Mouse (Mus musculus) lung, adult 2 months (tissue): Measurements from ENCODE around the gene Robo3. TPM values are rescaled to one million over a fixed set of nuclear protein-coding genes. Genes with fewer than 3 reads are reported as not detected.

Source experiments
- DNase-seq: peaks from one replicate; pipeline ENCODE4 v3.0.0; 2022
- H3K4me1 ChIP-seq: fragments of 200-500 bp; 2 replicates; pipeline ENCODE4 v1.6.1; 2011; ENCODE audit warnings: low read length; ENCODE audit not compliant: control insufficient read depth, insufficient read depth
- H3K4me3 ChIP-seq: fragments of 200-500 bp; replicated peaks from 2 replicates; pipeline ENCODE3; 2011; ENCODE audit warnings: low read depth, mild to moderate bottlenecking, control low read depth, low read length; ENCODE audit errors: extremely low read depth
- CTCF ChIP-seq: fragments of 200-500 bp; IDR thresholded peaks from 2 replicates; pipeline ENCODE4 v1.5.1; 2011; ENCODE audit warnings: mild to moderate bottlenecking, low read length, control low read depth; ENCODE audit not compliant: insufficient read depth
- POLR2A ChIP-seq: fragments of 200-500 bp; IDR thresholded peaks from 2 replicates; pipeline ENCODE4 v1.6.1; 2011; ENCODE audit warnings: low read depth, mild to moderate bottlenecking, control low read depth, low read length, borderline replicate concordance; ENCODE audit errors: extremely low read depth
- WGBS: fragments of 180-500 bp; shearing (Covaris S2); methylation state at CpG from one replicate; pipeline ENCODE4 v1.1.7; 2018; 5-methylcytosine and 5-hydroxymethylcytosine counted together
- polyA plus RNA-seq: library from polyadenylated mRNA; depleted of rRNA; stranded (reverse); fragments of >200 nt; gene quantifications from 2 replicates; pipeline ENCODE4 v1.2.3, GENCODE M21; 2012

Robo3 gene
- polyA plus RNA-seq, 1 experiment = 0.07 TPM

DNA sequence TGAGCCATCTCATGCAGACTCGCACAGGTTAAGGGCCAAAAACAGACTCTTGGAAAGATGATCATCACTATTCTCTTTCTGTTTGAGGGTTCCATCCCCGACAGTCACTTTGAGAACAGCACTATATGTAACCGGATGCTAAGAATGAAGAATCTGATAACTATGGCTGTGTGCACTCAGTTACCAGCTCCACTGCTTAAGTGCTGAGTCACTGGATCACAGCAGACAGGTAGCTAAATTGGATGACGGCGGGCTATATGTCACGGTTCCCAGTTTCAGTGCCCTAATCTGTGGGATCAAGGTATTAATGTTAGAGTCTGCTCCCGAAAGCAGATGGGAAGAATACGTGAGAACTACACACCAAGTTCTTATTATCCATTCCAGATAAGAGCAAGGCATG lies 22.8 kb upstream of the Robo3 start:
- Histone ChIP-seq H3K4me3 (no peak overlapping the region), H3K4me1 (peaks cover 3% of the 10 kb centered on the region)
- no peak for DNase-seq
- 9% methylated on average over 8 of the region's 8 CpGs for WGBS
- TF ChIP-seq POLR2A (no peak), CTCF (no peak)

DNA sequence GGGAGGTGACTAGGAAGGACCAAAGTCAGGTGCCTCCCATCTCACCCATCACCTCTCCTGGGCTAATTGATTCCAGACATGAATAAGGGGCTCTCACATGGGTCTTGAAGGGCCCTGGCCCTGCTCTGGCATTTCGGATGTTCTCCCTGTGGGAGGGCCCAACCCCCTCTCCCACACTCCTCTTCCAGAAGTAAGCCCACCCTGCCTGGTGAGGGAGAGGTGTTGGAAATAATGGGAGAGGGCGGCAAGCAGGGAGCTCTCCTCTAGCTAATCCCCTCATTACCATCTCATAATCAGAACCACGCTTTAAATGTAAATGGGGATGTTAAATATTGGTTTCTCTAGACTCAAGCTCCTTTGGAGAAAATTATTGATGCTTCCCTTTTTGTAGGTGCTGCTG lies 21.9 kb upstream of the Robo3 start:
- DNase-seq = no peak
- no peaks in the 10 kb centered on the region for H3K4me1 ChIP-seq
- no peak overlapping the region for H3K4me3 ChIP-seq
- TF ChIP-seq POLR2A = no peak
- no peak for TF ChIP-seq CTCF
- 47% methylated on average over 3 of the region's 3 CpGs for WGBS

DNA sequence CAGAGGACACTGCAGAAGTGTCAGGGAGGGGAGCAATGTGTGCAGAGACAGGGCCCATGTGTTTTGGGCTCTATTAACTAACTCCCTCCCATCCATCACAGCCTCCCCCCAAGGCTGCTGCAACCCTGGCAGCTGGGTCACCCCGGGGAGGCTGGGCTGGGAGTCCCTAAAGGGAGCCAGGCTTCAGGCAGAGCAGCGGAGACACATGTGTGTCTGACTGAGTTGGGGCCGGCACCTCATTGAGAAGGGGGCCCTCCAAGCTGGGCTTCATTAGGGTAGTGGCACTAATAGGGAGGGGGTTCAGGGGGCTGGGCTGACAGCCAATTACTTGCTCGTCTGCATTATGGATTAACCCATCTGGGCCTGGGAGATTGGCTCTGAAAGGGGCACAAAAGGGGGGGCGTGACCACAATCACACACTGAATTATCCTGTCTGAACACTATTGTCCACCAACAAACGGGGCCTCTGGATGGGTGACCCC lies 21.0 kb upstream of the Robo3 start:
- no peaks in the 10 kb centered on the region for H3K4me1 ChIP-seq
- H3K4me3 ChIP-seq = no peak overlapping the region
- no peak for DNase-seq
- TF ChIP-seq POLR2A (no peak), CTCF (no peak)
- WGBS = 29% methylated on average over 6 of the region's 6 CpGs

DNA sequence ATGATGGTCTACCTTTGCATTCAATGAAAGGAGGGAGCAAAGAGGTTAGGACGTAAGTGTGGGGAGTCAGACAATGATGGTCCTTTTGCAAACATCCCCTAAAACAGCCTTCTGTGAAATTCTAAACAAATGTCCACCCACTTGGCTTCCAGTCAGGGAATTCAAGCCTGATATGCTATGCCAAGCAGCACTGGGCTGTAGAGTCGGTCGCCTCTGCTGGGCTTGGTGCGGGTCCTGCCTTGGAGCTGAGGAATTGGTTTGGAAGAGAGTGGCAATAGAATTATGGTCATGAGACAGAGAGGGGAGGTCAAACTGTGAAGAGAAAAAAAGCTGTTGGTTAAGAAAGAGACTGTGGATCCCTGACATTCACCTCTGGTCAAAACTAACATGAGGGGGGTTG lies 20.3 kb upstream of the Robo3 start:
- DNase-seq = no peak
- TF ChIP-seq POLR2A = no peak
- no peak overlapping the region for H3K4me3 ChIP-seq
- WGBS = 18% methylated on average over 4 of the region's 4 CpGs
- no peaks in the 10 kb centered on the region for H3K4me1 ChIP-seq

DNA sequence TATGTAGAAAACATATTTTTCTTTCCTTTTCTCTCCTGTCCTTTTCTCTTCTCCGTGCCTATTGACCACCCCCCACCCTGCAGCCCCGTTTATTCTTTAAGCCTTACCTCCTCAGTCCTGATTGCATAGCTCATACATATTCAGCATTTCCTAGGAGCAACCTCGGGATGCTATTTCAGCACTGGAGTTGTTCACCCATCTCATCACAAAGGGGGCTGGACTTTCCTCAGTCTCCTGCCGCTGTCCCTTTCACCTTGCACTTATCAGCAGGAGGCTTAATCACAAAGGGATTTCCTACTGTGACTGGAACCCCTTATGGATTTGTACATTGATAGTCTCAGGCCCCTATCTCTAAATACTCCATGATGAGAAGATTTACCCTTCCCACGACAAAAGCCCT lies 19.4 kb upstream of the Robo3 start:
- no peak overlapping the region for H3K4me3 ChIP-seq
- TF ChIP-seq CTCF = no peak
- no peak for TF ChIP-seq POLR2A
- 7% methylated on average over 5 of the region's 5 CpGs for WGBS
- no peak for DNase-seq
- no peaks in the 10 kb centered on the region for H3K4me1 ChIP-seq

DNA sequence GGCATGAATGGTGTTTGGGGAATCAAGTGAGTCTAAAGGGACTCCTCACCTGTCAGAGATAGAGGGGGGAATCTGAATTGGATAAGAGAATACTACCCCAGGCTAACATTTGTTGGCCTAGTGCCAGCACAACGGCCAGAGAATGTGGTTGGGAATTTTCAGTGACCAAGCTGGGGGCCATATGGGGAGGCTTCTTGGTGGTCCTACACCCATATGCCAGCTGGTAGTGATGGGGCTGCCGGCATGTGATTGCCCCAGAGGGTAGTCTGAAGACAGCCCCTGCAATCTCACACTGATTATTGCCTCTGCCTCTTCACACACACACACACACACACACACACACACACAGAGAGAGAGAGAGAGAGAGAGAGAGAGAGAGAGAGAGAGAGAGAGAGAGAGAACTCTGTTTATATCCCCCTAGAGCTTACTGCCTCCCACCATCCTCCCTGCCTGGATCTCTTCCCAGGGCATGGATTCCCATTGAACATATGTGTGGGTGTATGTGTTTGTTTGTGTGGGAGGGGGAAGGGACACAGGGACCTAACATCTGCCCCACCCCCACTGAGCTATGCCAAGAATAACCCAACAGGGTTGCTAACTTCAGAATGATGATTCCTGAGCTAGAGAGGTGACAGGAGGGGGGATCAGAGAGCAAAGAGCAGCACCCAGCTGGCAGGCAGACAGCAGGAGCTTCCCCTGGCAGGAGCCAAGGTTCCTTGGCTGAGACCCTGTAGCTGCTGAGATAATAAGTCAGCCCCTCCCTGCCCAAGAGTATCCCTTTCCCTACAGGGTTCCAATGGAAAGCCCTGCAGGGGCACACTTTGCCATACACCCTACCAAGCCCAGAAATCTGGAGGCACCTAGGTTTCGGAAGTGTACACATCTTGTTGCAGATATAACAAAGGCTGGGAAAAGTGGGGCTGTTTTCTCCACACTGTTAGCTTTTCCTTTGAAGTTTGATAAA lies 5.0 kb upstream of the Robo3 start:
- TF ChIP-seq POLR2A = no peak
- no peak for TF ChIP-seq CTCF
- WGBS = 32% methylated on average over 3 of the region's 3 CpGs
- Histone ChIP-seq H3K4me1 (peaks cover 3% of the 10 kb centered on the region; the same call in 1 of the 2 replicates), H3K4me3 (no peak overlapping the region)
- DNase-seq = no peak

DNA sequence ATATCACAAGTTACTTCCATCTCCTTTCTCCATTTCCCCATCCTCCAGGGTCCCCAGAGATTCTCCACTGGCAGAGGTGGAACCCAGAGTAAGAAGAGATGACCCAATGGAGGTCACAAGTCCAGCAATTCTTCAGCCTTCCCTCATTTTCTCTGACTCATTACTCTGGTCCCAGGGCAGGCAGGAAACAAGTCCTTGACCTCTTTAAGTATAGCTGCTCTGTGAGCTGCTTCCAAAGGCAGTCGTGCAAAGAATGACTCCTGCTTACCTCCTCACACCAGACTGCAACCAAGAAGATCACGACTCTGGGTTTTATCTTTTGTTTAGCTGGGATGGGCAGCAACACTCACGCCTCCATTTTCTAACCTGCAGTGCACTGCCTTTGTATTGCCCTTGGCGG lies 2.6 kb upstream of the Robo3 start:
- Histone ChIP-seq H3K4me3 (no peak overlapping the region), H3K4me1 (peaks cover 9% of the 10 kb centered on the region)
- 16% methylated on average over 4 of the region's 4 CpGs for WGBS
- DNase-seq = no peak
- TF ChIP-seq CTCF = no peak
- no peak for TF ChIP-seq POLR2A

DNA sequence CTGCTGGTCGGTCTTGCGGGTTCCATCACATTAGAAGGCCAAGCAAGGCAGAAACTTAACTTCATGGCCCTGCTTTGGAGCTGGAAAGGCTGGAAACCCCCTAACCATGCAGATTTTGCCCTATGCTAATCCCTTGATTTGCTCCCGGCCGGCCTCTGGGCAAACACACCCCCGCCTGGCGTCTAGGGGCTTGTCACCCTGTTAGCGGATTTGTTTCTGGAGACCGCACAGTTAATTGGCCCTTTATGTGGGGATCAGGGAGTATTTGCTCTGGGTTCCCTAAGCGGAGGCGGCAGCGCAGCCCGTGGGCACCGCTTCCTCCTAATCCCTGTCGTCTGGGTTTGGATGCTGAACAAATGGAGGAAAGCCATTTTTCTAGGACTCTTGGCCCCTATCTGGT lies 1.9 kb upstream of the Robo3 start:
- Histone ChIP-seq H3K4me3 (no peak overlapping the region), H3K4me1 (peaks cover 9% of the 10 kb centered on the region)
- DNase-seq = no peak
- 13% methylated on average over 14 of the region's 14 CpGs for WGBS
- no peak for TF ChIP-seq POLR2A
- TF ChIP-seq CTCF = no peak

DNA sequence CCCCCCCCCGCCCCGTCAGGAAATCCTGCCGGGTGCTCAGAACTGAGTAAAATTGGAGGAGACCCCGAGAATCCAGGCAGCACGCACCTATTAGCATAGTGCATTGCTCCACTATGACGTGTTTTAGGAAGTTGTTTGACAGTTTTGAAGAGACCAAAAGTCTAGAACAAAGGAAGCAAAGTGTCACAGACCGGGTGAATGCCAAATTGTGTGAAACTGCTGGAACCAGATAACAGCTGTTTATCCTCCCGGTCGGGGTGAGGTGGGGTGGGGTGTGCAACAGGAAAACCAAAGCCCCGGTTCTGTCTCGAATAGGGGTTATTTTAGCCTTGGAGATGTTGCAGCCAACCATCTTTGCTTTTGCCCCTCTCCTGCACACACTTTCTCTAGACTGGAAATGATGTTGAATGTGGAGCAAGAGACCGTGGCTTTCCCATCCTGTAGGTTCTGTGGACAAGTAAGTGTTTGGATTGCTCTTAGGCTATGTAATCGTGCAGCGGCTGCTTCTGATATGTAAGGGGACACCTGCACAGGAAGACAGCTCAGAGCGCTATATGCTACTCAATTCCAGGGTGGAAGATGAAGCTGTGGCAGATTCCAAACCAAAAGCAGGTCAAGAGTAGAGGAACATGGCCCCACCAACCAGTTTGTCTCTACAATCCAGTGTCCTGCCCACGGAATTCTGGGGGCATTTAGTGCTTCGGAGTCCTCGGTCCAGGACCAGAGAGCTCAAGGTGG lies 946 bp upstream of the Robo3 start:
- H3K4me1 ChIP-seq = peaks cover 9% of the 10 kb centered on the region
- TF ChIP-seq CTCF (no peak), POLR2A (no peak)
- no peak overlapping the region for H3K4me3 ChIP-seq
- DNase-seq = no peak
- WGBS = 3% methylated on average over 18 of the region's 18 CpGs
